Mouse (Mus musculus) left cerebral cortex, adult 11 months (tissue): ENCODE measurements at regions not wholly inside any gene's neighbourhood (a gene's known extent, or its start where the extent isn't known, plus 50 kb on each side); places are given as distances from the start of the nearest gene placed in this dataset.

Source experiments
- DNase-seq: peaks from one replicate; pipeline ENCODE4 v3.0.0; 2022; ENCODE audit warnings: low spot score

GRCm38 (mm10) chr2:75240976-75241375 is 415.4 kb downstream of the Mtx2 start:
- DNase-seq, result no peak

- no peak for DNase-seq
Observed at GRCm38 (mm10) chr2:75244311-75245033, 414.6 kb upstream of the Hnrnpa3 start.

- DNase-seq, result no peak
Observed at GRCm38 (mm10) chr2:75245256-75245655, 413.8 kb upstream of the Hnrnpa3 start.

DNA sequence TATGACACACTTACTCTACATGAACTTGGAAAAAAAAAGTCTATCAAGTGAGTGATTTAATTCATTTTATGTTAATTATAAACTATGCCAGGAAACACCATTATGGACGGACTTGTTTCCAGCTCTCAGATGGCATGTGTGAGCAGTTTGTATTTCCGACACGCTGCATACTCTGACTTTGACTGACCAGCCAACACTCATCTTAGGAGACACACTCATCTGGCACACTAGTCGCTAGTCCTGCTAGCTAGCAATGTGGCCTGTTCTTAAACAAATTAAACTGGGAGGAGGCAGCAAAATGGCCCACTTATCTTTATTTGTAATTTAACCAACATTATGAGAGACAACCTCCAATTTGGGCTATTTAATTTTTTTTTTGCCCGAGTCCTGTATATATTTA is 413.4 kb upstream of the Hnrnpa3 start:
- no peak for DNase-seq

GRCm38 (mm10) chr2:75246082-75246743 is 412.8 kb upstream of the Hnrnpa3 start:
- DNase-seq, result no peak

GRCm38 (mm10) chr2:75248251-75248650 is 410.8 kb upstream of the Hnrnpa3 start:
- no peak for DNase-seq

DNA sequence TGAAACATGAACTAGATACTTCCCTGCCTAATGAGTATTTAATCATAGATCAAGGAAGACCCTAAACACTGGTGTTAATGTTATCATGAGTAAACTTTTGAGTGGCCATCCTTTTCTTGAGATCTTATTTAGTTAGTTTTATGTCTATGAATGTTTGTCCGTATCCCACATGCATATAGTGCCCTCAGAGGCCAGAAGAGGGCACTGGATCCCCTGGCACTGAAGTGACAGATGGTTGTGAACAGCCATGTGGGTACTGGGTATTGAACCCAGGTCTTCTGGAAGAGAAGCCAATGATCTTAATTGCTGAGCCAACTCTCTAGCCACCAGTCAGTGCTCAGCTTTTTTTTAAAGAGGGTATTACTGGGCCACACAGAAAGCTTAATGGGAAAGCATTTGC is 408.6 kb upstream of the Hnrnpa3 start:
- DNase-seq, result no peak

- no peak for DNase-seq
Observed at GRCm38 (mm10) chr2:75252829-75253228, 406.2 kb upstream of the Hnrnpa3 start.

DNA sequence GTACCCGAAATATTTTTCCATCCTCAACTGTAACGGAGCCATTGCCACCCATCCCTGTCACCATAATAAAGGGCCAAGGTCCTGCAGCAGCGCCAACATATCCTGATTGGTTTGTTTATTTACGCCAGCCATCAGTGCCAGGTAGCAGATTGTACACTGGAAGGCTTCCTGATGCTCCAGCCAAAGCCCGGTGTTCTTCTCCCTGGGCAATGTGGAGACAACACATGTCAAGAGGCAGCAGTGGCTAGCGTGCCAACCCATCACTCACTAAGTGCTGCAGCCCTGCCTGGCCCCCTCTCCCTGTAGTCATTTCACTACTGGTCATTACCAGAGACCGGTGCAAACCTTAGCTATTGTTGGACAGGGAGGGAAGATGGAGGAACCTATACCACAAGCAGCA is 393.8 kb upstream of the Hnrnpa3 start:
- DNase-seq, result no peak

DNA sequence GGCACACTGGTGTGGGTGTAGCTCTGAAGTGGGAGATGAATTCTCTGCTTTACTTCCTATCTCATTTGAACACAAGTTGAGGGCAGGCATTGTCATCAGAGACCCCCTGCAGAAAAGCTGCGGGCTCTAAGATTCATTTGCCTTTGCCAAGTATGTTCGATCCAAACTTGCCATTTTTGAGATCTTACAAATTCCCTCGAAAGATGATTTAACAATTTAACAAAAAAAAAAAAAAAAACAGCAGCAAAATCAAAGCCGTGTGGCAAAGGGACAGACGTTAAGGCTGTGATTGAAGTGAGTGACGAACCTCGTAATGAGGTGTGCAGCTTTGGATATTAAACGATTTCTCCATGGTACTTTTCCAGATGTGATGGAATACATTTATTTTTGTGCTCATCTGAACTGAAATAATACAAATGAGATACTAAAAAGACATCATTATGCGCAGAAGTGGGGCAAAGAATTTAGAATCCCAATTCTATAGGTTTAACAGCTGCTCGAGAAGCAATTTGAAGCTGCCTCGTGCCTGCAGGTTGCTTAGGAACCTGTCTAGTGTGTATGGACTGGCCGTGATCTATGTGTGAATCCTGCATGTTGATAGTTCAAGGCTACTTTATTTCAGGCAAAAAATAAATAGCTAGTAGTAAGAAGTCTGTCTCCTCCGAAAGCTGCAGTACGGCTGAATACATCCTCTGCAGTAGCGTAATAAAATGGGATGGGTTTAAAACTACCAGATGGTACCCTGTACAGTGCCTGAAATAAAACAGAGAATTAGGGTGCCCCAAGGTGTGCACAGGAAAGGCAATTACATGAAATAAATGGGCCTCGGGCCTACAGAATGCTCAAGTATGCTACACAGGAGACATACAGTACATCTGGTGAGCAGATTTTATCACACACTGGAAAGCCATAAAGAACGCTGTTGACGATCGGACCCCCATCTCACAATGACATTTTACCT is 393.0 kb upstream of the Hnrnpa3 start:
- no peak for DNase-seq

DNA sequence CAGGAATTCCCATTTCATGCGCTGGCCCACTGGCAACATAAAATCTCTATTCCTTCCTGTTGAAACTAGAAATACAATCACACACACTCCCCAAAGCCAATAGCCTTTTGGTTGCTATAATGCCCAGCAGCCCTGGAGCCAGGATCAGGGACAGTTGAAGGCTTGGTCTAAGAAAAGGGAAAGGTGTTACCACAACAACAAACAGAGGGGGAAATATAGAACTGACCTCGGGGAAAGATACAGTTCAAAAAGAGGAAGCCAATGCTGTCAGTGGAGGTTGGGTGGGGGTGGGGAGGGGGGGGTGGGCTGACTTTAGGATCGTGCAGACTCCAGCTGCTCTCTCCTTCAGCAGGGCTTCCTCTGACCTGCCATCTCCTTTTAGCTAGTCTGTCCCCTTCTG is 391.1 kb upstream of the Hnrnpa3 start:
- DNase-seq, result no peak

- no peak for DNase-seq
Observed at GRCm38 (mm10) chr2:75269446-75269845, 389.6 kb upstream of the Hnrnpa3 start.

GRCm38 (mm10) chr2:75270115-75270514 is 388.9 kb upstream of the Hnrnpa3 start:
- no peak for DNase-seq

DNA sequence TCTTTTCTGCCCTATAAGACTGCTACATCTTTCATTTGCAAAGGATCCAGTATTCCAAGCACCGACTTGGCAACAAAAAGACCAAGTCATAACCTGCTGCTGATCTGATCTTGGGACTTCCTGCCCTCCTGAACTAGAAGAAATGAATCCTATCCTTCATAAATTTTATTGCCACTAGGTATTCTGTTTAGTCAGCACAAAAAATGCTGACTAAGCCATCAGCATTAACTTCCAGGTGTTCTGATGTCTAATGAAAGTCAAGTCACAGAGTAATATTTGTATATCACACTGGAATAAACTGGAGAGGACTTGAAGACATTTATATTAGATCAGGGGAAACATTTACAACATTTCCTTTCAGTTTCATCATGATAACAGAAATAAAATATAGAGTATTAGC is 371.2 kb upstream of the Hnrnpa3 start:
- no peak for DNase-seq

GRCm38 (mm10) chr2:75291674-75292073 is 367.4 kb upstream of the Hnrnpa3 start:
- DNase-seq, result no peak

DNA sequence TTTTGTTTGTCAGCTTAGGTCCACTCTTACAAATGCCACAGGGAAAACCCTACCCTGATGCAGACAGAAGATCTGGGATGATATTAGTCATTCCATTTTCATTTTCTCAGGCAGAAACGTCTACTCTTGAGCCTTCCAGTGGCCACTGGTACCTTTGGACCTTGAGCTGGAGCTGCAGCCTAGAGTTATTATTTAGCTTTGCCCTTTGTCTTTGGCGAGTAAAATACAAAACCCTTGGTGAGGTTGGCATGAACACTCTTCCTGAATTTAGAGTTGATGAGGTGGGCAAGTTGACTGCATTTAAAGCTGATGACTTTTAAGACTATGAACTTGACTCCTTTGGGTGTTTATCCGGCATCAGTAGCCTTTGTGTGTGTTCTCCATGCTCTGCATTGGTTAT is 352.2 kb upstream of the Hnrnpa3 start:
- DNase-seq, result no peak

GRCm38 (mm10) chr2:75311191-75311590 is 347.9 kb upstream of the Hnrnpa3 start:
- no peak for DNase-seq

GRCm38 (mm10) chr2:75312246-75312645 is 346.8 kb upstream of the Hnrnpa3 start:
- DNase-seq, result no peak

DNA sequence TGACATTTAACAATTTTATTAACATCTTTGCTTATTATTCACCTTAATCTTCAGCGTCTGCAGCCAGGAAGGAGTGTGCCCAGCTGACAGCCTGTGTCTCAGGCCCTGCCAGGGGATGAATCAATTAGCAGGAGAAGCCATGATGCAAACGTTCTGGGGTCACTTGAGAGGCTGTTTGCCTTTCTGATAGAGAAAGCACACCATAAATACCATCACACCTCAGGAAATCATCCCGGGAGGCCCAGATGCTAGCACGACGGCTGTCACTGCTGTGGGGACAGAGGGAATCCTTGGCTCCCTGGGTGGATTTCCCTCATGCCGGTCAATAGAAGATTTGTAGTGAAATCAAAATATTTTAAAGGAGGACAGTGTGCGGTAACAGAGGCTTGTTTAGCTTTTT is 343.7 kb upstream of the Hnrnpa3 start:
- DNase-seq, result no peak

- DNase-seq, result no peak
Observed at GRCm38 (mm10) chr2:75318190-75318589, 340.9 kb upstream of the Hnrnpa3 start.

GRCm38 (mm10) chr2:75324146-75324749 is 334.8 kb upstream of the Hnrnpa3 start:
- DNase-seq, result no peak

DNA sequence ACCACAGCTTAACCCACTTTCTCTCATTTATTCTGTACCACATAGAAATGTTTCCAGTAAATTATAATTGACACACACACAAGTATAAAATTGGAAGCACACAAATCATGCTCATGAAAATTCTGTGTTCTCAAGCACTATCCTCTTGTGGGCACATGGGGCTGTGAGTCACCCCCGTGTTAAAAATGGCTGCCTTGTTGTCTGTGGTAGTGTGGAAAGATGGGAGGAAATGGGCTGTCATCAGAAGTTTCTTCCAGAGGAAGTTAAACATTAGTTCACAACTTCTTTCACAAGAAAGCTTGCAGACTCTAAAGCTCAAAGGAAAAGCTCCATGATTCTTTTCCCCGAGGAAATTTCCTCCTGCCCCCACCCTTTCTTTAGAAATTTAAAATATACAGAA is 329.5 kb upstream of the Hnrnpa3 start:
- DNase-seq, result no peak
